Mouse (Mus musculus) layer of hippocampus, postnatal 10 days (tissue): ENCODE measurements around the gene Cd9. TPM values are rescaled to one million over a fixed set of nuclear protein-coding genes. Genes with fewer than 3 reads are reported as not detected.
A peak's percentile ranks its signal among the peaks of the same experiment; 100 is the strongest.

Experiments used
- DNase-seq, 2 experiments: peaks; one replicate each; pipeline ENCODE4 v3.0.0; 2021; ENCODE audit warnings: low spot score in 2 of 2
- total RNA-seq, 2 experiments: library from RNA; stranded (reverse); gene quantifications; 2 replicates each; pipeline ENCODE4 v1.2.3; 2021

The Cd9 gene
- total RNA-seq, 2 experiments from 2014 or later, result 101 to 102 TPM

- DNase-seq, result no peak
These were observed 59.7 kb downstream of the Cd9 start for GRCm38 (mm10) chr6:125434735-125435518.

GRCm38 (mm10) chr6:125433704-125434447 lies 60.7 kb downstream of the Cd9 start:
- no peak for DNase-seq

- no peak for DNase-seq
These were observed 61.3 kb downstream of the Cd9 start for GRCm38 (mm10) chr6:125433257-125433656.

GRCm38 (mm10) chr6:125432522-125432921 lies 62.1 kb downstream of the Cd9 start:
- no peak for DNase-seq

GRCm38 (mm10) chr6:125430982-125431381 lies 63.6 kb downstream of the Cd9 start:
- no peak for DNase-seq

GRCm38 (mm10) chr6:125430358-125430958 lies 64.1 kb downstream of the Cd9 start:
- DNase-seq, result no peak

GRCm38 (mm10) chr6:125429741-125430140 lies 64.8 kb downstream of the Cd9 start:
- no peak for DNase-seq

- DNase-seq, result peak; percentile 82 to 88
These were observed 67.9 kb downstream of the Cd9 start for GRCm38 (mm10) chr6:125426383-125427360.

- no peak for DNase-seq
These were observed 69.1 kb downstream of the Cd9 start for GRCm38 (mm10) chr6:125425205-125426090.

GRCm38 (mm10) chr6:125424156-125424555 lies 70.4 kb downstream of the Cd9 start:
- no peak for DNase-seq

- no peak for DNase-seq
These were observed 71.1 kb downstream of the Cd9 start for GRCm38 (mm10) chr6:125423507-125423906.

- DNase-seq, result no peak
These were observed 71.5 kb downstream of the Cd9 start for GRCm38 (mm10) chr6:125423099-125423498.

GRCm38 (mm10) chr6:125422051-125422822 lies 72.4 kb downstream of the Cd9 start:
- DNase-seq, result peak; percentile 30 to 51

- no peak for DNase-seq
These were observed 74.0 kb downstream of the Cd9 start for GRCm38 (mm10) chr6:125420458-125421063.

- peak; percentile 93 to 94 for DNase-seq
These were observed 75.8 kb downstream of the Cd9 start for GRCm38 (mm10) chr6:125418744-125419143.

- no peak for DNase-seq
These were observed 81.3 kb downstream of the Cd9 start for GRCm38 (mm10) chr6:125413326-125413725.

- DNase-seq, result no peak
These were observed 82.9 kb downstream of the Cd9 start for GRCm38 (mm10) chr6:125411661-125412060.

- no peak for DNase-seq
These were observed 83.5 kb downstream of the Cd9 start for GRCm38 (mm10) chr6:125410995-125411547.
